Mouse (Mus musculus) stomach, postnatal 0 days (tissue): ENCODE results near the gene Magi1. TPM values are rescaled to one million over a fixed set of nuclear protein-coding genes. Genes with fewer than 3 reads are reported as not detected.

ENCODE experiments used
- ATAC-seq: fragments of 200-750 bp; cut with Nextera tagmentation; 2 replicates; pipeline ENCODE4 v1.8.0; 2017; ENCODE audit not compliant: low FRiP score, low TSS enrichment
- DNase-seq: peaks from one replicate; pipeline ENCODE4 v3.0.0-alpha.2; 2016; ENCODE audit warnings: low spot score
- H3K27ac ChIP-seq: fragments of 300-500 bp; sonication (generic); replicated peaks from 2 replicates; pipeline ENCODE4 v1.5.1; 2014; ENCODE audit warnings: mild to moderate bottlenecking, control low read depth
- H3K27me3 ChIP-seq: fragments of 300-500 bp; sonication (generic); 2 replicates; pipeline ENCODE4 v1.6.1; 2014; ENCODE audit warnings: low read length; ENCODE audit not compliant: control insufficient read depth, insufficient read depth
- H3K36me3 ChIP-seq: fragments of 300-500 bp; sonication (generic); 2 replicates; pipeline ENCODE4 v1.6.1; 2014; ENCODE audit warnings: low read length, mixed read lengths; ENCODE audit not compliant: control insufficient read depth, insufficient read depth
- H3K4me1 ChIP-seq: fragments of 300-500 bp; sonication (generic); replicated peaks from 2 replicates; pipeline ENCODE4 v1.6.1; 2014; ENCODE audit warnings: antibody characterized with exemption; ENCODE audit not compliant: control insufficient read depth, insufficient read depth
- H3K4me2 ChIP-seq: fragments of 300-500 bp; sonication (generic); replicated peaks from 2 replicates; pipeline ENCODE4 v1.6.1; 2014; ENCODE audit warnings: low read depth, mild to moderate bottlenecking, control low read depth, moderate library complexity
- H3K4me3 ChIP-seq: fragments of 300-500 bp; sonication (generic); 2 replicates; pipeline ENCODE4 v1.5.1; 2014; ENCODE audit warnings: low read depth, low read length, control low read depth
- H3K9ac ChIP-seq: fragments of 300-500 bp; sonication (generic); 2 replicates; pipeline ENCODE4 v1.6.1; 2014; ENCODE audit warnings: mild to moderate bottlenecking, low read length, control low read depth, mixed read lengths
- H3K9me3 ChIP-seq: fragments of 300-500 bp; sonication (generic); 2 replicates; pipeline ENCODE4 v1.6.1; 2016; ENCODE audit warnings: low read length; ENCODE audit not compliant: control insufficient read depth
- CTCF ChIP-seq: IDR thresholded peaks from 2 replicates; pipeline ENCODE4 v1.5.1; 2016; ENCODE audit warnings: antibody characterized with exemption, low read depth, mild to moderate bottlenecking, moderate library complexity
- EP300 ChIP-seq: optimal IDR thresholded peaks from 2 replicates; pipeline ENCODE3; 2016; ENCODE audit warnings: antibody characterized with exemption
- WGBS: fragments of 180-500 bp; shearing (Covaris S2); extraction: QIAGEN DNeasy Blood & Tissue Kit; methylation state at CpG from one replicate; pipeline ENCODE4 v1.1.7; 2014; 5-methylcytosine and 5-hydroxymethylcytosine counted together
- polyA plus RNA-seq: library from polyadenylated mRNA; unstranded; fragments of >200 nt; fragmentation: Nextera tagmentation; extraction: Ambion mirVana; gene quantifications from 2 replicates; pipeline ENCODE4 v1.2.1, GENCODE M21; 2015

The Magi1 gene
- polyA plus RNA-seq, 1 experiment from 2014 or later, result 4.4 TPM

- Histone ChIP-seq H3K4me1 (no peaks in the 10 kb centered on the region), H3K27me3 (no peaks in the 10 kb centered on the region), H3K9me3 (no peaks in the 10 kb centered on the region), H3K9ac (no peak overlapping the region), H3K4me2 (no peak overlapping the region), H3K36me3 (no peaks in the 10 kb centered on the region), H3K27ac (no peak overlapping the region), H3K4me3 (no peak overlapping the region)
- WGBS, result 78% methylated on average over 6 of the region's 6 CpGs
- TF ChIP-seq CTCF (no peak), EP300 (no peak)
- no peak for ATAC-seq
- DNase-seq, result no peak
These were observed 549.9 kb downstream of the Magi1 start for GRCm38 (mm10) chr6:93733800-93734199.

- Histone ChIP-seq H3K4me2 (no peak overlapping the region), H3K36me3 (no peaks in the 10 kb centered on the region), H3K9ac (no peak overlapping the region), H3K27ac (no peak overlapping the region), H3K9me3 (no peaks in the 10 kb centered on the region), H3K4me3 (no peak overlapping the region), H3K4me1 (no peaks in the 10 kb centered on the region), H3K27me3 (no peaks in the 10 kb centered on the region)
- DNase-seq, result no peak
- TF ChIP-seq CTCF, result peak; percentile 71
- TF ChIP-seq EP300, result no peak
- no peak for ATAC-seq
- 62% methylated on average over 8 of the region's 8 CpGs for WGBS
These were observed 554.0 kb downstream of the Magi1 start for GRCm38 (mm10) chr6:93729702-93730101.

DNA sequence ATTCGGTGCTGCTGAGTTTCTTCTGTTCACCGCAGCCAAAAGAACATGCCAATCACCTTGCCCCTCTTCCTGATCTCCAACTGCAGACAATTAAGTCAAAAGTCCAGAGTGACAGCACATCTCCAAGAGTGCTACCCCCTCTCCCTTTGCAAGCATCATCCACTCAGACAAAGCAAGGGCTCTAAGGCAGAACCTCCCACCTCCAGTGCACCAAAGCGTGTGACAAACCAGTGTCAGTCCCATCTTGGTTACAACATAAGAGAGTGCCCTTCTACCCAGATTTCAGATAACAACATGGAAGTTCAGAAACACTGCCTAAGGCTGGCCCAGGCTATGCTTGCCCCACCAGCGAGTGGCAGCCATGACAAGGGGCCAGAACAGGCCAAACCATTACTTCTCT, 554.9 kb downstream of the Magi1 start:
- no peaks in the 10 kb centered on the region for H3K27me3 ChIP-seq
- DNase-seq (no peak), ATAC-seq (no peak)
- H3K4me1 ChIP-seq, result no peaks in the 10 kb centered on the region
- H3K27ac ChIP-seq, result no peak overlapping the region
- H3K4me2 ChIP-seq, result no peak overlapping the region
- no peaks in the 10 kb centered on the region for H3K36me3 ChIP-seq
- H3K9ac ChIP-seq, result no peak overlapping the region
- WGBS, result 85% methylated on average over 4 of the region's 4 CpGs
- no peaks in the 10 kb centered on the region for H3K9me3 ChIP-seq
- TF ChIP-seq CTCF, result no peak
- no peak for TF ChIP-seq EP300
- no peak overlapping the region for H3K4me3 ChIP-seq

DNA sequence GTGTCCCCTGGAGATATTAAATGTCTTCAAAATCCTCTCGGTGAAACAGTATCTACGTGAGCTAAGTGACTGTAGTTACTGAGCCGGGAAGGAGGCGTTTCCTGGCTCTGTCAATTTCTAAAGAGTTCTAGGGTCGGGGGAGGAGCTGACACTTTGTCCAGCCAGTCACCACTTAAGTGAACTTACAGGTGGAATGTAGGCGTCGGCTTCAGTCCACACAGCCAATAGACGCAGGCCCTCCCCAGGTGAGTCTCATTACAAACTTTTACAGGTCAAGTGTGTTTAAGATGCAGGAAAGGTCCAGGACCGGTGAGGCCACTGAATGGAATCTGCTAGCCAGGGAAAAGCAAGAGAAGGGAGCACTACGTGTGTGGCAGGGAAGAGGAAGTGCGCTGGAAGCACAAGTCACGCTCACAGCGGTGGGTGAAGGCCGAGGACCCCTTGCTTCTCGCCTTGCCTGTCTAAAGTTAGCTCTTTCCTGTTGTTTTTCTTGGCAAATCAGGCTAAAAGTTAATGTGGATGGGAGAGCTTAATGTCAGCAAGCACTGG, 556.0 kb downstream of the Magi1 start:
- 44% methylated on average over 15 of the region's 15 CpGs for WGBS
- Histone ChIP-seq H3K9me3 (no peaks in the 10 kb centered on the region), H3K4me3 (no peak overlapping the region), H3K9ac (no peak overlapping the region), H3K4me1 (no peaks in the 10 kb centered on the region), H3K36me3 (no peaks in the 10 kb centered on the region), H3K27me3 (no peaks in the 10 kb centered on the region), H3K4me2 (no peak overlapping the region; the same call in 1 of the 2 replicates), H3K27ac (no peak overlapping the region)
- peak; percentile 68 for DNase-seq
- peak; percentile 90 for ATAC-seq
- TF ChIP-seq CTCF (no peak), EP300 (no peak)

GRCm38 (mm10) chr6:93726829-93727455, 556.8 kb downstream of the Magi1 start:
- WGBS, result 49% methylated on average over 7 of the region's 7 CpGs
- no peak for DNase-seq
- ATAC-seq, result no peak
- Histone ChIP-seq H3K36me3 (no peaks in the 10 kb centered on the region), H3K27ac (no peak overlapping the region), H3K9ac (no peak overlapping the region), H3K9me3 (no peaks in the 10 kb centered on the region), H3K4me3 (no peak overlapping the region), H3K4me2 (no peak overlapping the region), H3K27me3 (no peaks in the 10 kb centered on the region), H3K4me1 (no peaks in the 10 kb centered on the region)
- TF ChIP-seq CTCF (peak; percentile 62), EP300 (no peak)

GRCm38 (mm10) chr6:93726121-93726520, 557.6 kb downstream of the Magi1 start:
- DNase-seq, result no peak
- TF ChIP-seq EP300 (no peak), CTCF (no peak)
- Histone ChIP-seq H3K9me3 (no peaks in the 10 kb centered on the region), H3K4me2 (no peak overlapping the region), H3K4me1 (no peaks in the 10 kb centered on the region), H3K27me3 (no peaks in the 10 kb centered on the region), H3K9ac (no peak overlapping the region), H3K4me3 (no peak overlapping the region), H3K36me3 (no peaks in the 10 kb centered on the region), H3K27ac (no peak overlapping the region)
- ATAC-seq, result no peak
- 86% methylated on average over 10 of the region's 10 CpGs for WGBS
